Mouse (Mus musculus): ENCODE data around the gene Smtnl2. TPM values are rescaled to one million over a fixed set of nuclear protein-coding genes. Genes with fewer than 3 reads are reported as not detected.

Smtnl2 gene
- 1.7 and 2.7 TPM in 2 replicates for polyA plus RNA-seq (2012; rRNA removed)

GRCm38 (mm10) chr11:72411093-72411921, at the start of gene Smtnl2:
TSS of gene Smtnl2 (minus strand) at chr11:72411713.
- Histone ChIP-seq H3K36me3 (ENCODE audit: control insufficient read depth, insufficient read depth, low read length) (no peaks in the 10 kb centered on the region), H3K4me3 (ENCODE audit: control insufficient read depth, insufficient read depth, low read length) (peak within 1 kb of the TSS; percentile 46), H3K27ac (ENCODE audit: control insufficient read depth, insufficient read depth, low read length) (no peak within 1 kb of the TSS), H3K4me1 (replicated peaks; ENCODE audit: control insufficient read depth, insufficient read depth, low read length) (peaks cover 7% of the 10 kb centered on the region), H3K27me3 (ENCODE audit: control insufficient read depth, insufficient read depth, low read length) (no peaks in the 10 kb centered on the region; the same call in 1 of the 2 replicates)
- under 1% methylated on average over 86 of the region's 86 CpGs for WGBS
- TF ChIP-seq POLR2A (IDR thresholded peaks at IDR 0.05; ENCODE audit: control insufficient read depth, extremely low read depth, insufficient read depth, low read length, poor library complexity) (no peak), CTCF (IDR thresholded peaks at IDR 0.05; ENCODE audit: borderline replicate concordance, control insufficient read depth, extremely low read depth, insufficient read depth, low read length, poor library complexity) (no peak)
- DNase-seq = peak; percentile 36

- TF ChIP-seq CTCF (IDR thresholded peaks at IDR 0.05; ENCODE audit: borderline replicate concordance, control insufficient read depth, extremely low read depth, insufficient read depth, low read length, poor library complexity) (no peak), POLR2A (IDR thresholded peaks at IDR 0.05; ENCODE audit: control insufficient read depth, extremely low read depth, insufficient read depth, low read length, poor library complexity) (no peak)
- 87% methylated on average over 3 of the region's 3 CpGs for WGBS
- H3K4me3 ChIP-seq (ENCODE audit: control insufficient read depth, insufficient read depth, low read length) = no peak overlapping the region
- no peaks in the 10 kb centered on the region for H3K4me1 ChIP-seq (replicated peaks; ENCODE audit: control insufficient read depth, insufficient read depth, low read length)
- no peaks in the 10 kb centered on the region for H3K36me3 ChIP-seq (ENCODE audit: control insufficient read depth, insufficient read depth, low read length)
- no peak for DNase-seq
- no peaks in the 10 kb centered on the region for H3K27me3 ChIP-seq (ENCODE audit: control insufficient read depth, insufficient read depth, low read length)
- H3K27ac ChIP-seq (ENCODE audit: control insufficient read depth, insufficient read depth, low read length) = no peak overlapping the region
These were observed 47.0 kb upstream of the Smtnl2 start for GRCm38 (mm10) chr11:72458502-72458901.

- Histone ChIP-seq H3K4me1 (replicated peaks; ENCODE audit: control insufficient read depth, insufficient read depth, low read length) (no peaks in the 10 kb centered on the region), H3K36me3 (ENCODE audit: control insufficient read depth, insufficient read depth, low read length) (no peaks in the 10 kb centered on the region), H3K4me3 (ENCODE audit: control insufficient read depth, insufficient read depth, low read length) (no peak overlapping the region), H3K27me3 (ENCODE audit: control insufficient read depth, insufficient read depth, low read length) (no peaks in the 10 kb centered on the region), H3K27ac (ENCODE audit: control insufficient read depth, insufficient read depth, low read length) (no peak overlapping the region)
- DNase-seq = no peak
- no peak for TF ChIP-seq CTCF (IDR thresholded peaks at IDR 0.05; ENCODE audit: borderline replicate concordance, control insufficient read depth, extremely low read depth, insufficient read depth, low read length, poor library complexity)
- TF ChIP-seq POLR2A (IDR thresholded peaks at IDR 0.05; ENCODE audit: control insufficient read depth, extremely low read depth, insufficient read depth, low read length, poor library complexity) = no peak
- 87% methylated on average over 12 of the region's 12 CpGs for WGBS
These were observed 46.5 kb upstream of the Smtnl2 start for GRCm38 (mm10) chr11:72457995-72458496.

GRCm38 (mm10) chr11:72455694-72456093, 44.2 kb upstream of the Smtnl2 start:
- Histone ChIP-seq H3K4me1 (replicated peaks; ENCODE audit: control insufficient read depth, insufficient read depth, low read length) (no peaks in the 10 kb centered on the region), H3K27ac (ENCODE audit: control insufficient read depth, insufficient read depth, low read length) (no peak overlapping the region), H3K4me3 (ENCODE audit: control insufficient read depth, insufficient read depth, low read length) (no peak overlapping the region), H3K27me3 (ENCODE audit: control insufficient read depth, insufficient read depth, low read length) (no peaks in the 10 kb centered on the region), H3K36me3 (ENCODE audit: control insufficient read depth, insufficient read depth, low read length) (peaks cover 8% of the 10 kb centered on the region; the same call in 1 of the 2 replicates)
- TF ChIP-seq CTCF (IDR thresholded peaks at IDR 0.05; ENCODE audit: borderline replicate concordance, control insufficient read depth, extremely low read depth, insufficient read depth, low read length, poor library complexity) (no peak), POLR2A (IDR thresholded peaks at IDR 0.05; ENCODE audit: control insufficient read depth, extremely low read depth, insufficient read depth, low read length, poor library complexity) (no peak)
- 97% methylated on average over 5 of the region's 5 CpGs for WGBS
- no peak for DNase-seq

- H3K27me3 ChIP-seq (ENCODE audit: control insufficient read depth, insufficient read depth, low read length) = no peaks in the 10 kb centered on the region
- TF ChIP-seq CTCF (IDR thresholded peaks at IDR 0.05; ENCODE audit: borderline replicate concordance, control insufficient read depth, extremely low read depth, insufficient read depth, low read length, poor library complexity) (no peak), POLR2A (IDR thresholded peaks at IDR 0.05; ENCODE audit: control insufficient read depth, extremely low read depth, insufficient read depth, low read length, poor library complexity) (no peak)
- 91% methylated on average over 15 of the region's 15 CpGs for WGBS
- DNase-seq = no peak
- H3K4me1 ChIP-seq (replicated peaks; ENCODE audit: control insufficient read depth, insufficient read depth, low read length) = no peaks in the 10 kb centered on the region
- H3K36me3 ChIP-seq (ENCODE audit: control insufficient read depth, insufficient read depth, low read length) = peaks cover 22% of the 10 kb centered on the region
- no peak overlapping the region for H3K4me3 ChIP-seq (ENCODE audit: control insufficient read depth, insufficient read depth, low read length)
- H3K27ac ChIP-seq (ENCODE audit: control insufficient read depth, insufficient read depth, low read length) = no peak overlapping the region
These were observed 41.8 kb upstream of the Smtnl2 start for GRCm38 (mm10) chr11:72453105-72453953.

- no peak for TF ChIP-seq POLR2A (IDR thresholded peaks at IDR 0.05; ENCODE audit: control insufficient read depth, extremely low read depth, insufficient read depth, low read length, poor library complexity)
- TF ChIP-seq CTCF (IDR thresholded peaks at IDR 0.05; ENCODE audit: borderline replicate concordance, control insufficient read depth, extremely low read depth, insufficient read depth, low read length, poor library complexity) = no peak
- WGBS = 86% methylated on average over 3 of the region's 3 CpGs
- Histone ChIP-seq H3K4me3 (ENCODE audit: control insufficient read depth, insufficient read depth, low read length) (no peak overlapping the region), H3K36me3 (ENCODE audit: control insufficient read depth, insufficient read depth, low read length) (peaks cover 31% of the 10 kb centered on the region), H3K4me1 (replicated peaks; ENCODE audit: control insufficient read depth, insufficient read depth, low read length) (no peaks in the 10 kb centered on the region), H3K27me3 (ENCODE audit: control insufficient read depth, insufficient read depth, low read length) (no peaks in the 10 kb centered on the region), H3K27ac (ENCODE audit: control insufficient read depth, insufficient read depth, low read length) (no peak overlapping the region)
- DNase-seq = no peak
These were observed 40.7 kb upstream of the Smtnl2 start for GRCm38 (mm10) chr11:72452140-72452665.

All from thymus, adult 2 months (tissue).